Mouse (Mus musculus) hindlimb bud, embryonic 11.5 days (tissue): ENCODE measurements around the gene Tpst1.

Source experiments
- DNase-seq: peaks from one replicate; pipeline ENCODE4 v3.0.0-alpha.2; 2012; ENCODE audit warnings: low read depth, low spot score; ENCODE audit errors: extremely low spot score

The Tpst1 gene

GRCm38 (mm10) chr5:130184193-130184856 lies 111.2 kb downstream of the Tpst1 start:
- no peak for DNase-seq

- no peak for DNase-seq
Measured at GRCm38 (mm10) chr5:130185312-130185711, 112.2 kb downstream of the Tpst1 start.
